Mouse (Mus musculus) splenic B cell, adult 2 months (primary cell): ENCODE data around the gene Gm21988.

Experiments used
- DNase-seq: peaks from one replicate; pipeline ENCODE4 v3.0.0-alpha.2; 2011; ENCODE audit warnings: low read depth, low spot score
- H3K27me3 ChIP-seq: 2 replicates; pipeline ENCODE4 v1.6.1; 2012; ENCODE audit warnings: mild to moderate bottlenecking, low read length, moderate library complexity, mixed read lengths; ENCODE audit not compliant: control insufficient read depth, poor library complexity, insufficient read depth, severe bottlenecking
- H3K36me3 ChIP-seq: 2 replicates; pipeline ENCODE4 v1.6.1; 2012; ENCODE audit warnings: mild to moderate bottlenecking, low read length, moderate library complexity, mixed read lengths; ENCODE audit not compliant: control insufficient read depth, poor library complexity, insufficient read depth, severe bottlenecking

Gm21988 gene

DNA sequence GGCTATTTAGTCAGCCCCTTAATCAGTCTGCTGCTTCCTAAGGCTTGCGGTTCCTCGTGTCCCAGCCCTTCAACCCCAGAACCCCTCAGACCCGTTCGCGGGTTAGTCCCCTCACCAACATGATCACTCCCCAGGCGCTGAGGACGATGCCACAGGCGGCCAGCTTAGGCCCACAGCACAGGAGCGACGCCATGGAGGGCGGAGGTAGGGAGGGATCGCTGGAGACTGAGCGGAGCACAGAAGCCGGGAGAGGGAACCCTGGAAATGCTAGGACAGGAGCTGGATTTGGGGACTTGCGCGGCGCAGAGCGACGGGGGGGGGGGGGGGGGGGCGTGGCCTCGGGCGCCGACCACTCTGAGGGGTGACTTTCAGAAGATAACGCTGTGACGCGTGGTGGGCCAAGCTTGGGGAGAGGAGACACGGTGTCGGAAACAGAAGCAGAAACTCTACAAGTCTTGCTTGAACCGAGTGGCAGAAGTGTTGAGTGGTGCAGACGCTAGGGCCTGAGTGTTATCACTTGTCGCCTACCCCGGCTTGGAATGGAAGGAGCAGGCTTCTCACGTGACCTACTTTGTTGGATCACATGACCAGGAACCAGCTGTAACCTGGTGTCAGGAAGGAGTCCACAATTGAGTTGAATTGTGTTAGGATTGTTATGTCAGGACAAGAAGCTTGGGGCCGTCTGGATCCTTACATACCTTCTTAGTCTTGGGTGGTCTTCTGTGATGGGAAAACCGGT lies at the start of gene Gm21988, which contains the start of gene Rnasek:
Gene Gm21988 (minus strand): TSS at position 290 of the 739 bp plus-strand sequence.
Gene Rnasek (minus strand): TSS at position 302 of the 739 bp plus-strand sequence.
- DNase-seq = peak; percentile 88
- peaks cover 2% of the 10 kb centered on the region; the same call in 1 of the 2 replicates for H3K36me3 ChIP-seq
- H3K27me3 ChIP-seq = no peaks in the 10 kb centered on the region

DNA sequence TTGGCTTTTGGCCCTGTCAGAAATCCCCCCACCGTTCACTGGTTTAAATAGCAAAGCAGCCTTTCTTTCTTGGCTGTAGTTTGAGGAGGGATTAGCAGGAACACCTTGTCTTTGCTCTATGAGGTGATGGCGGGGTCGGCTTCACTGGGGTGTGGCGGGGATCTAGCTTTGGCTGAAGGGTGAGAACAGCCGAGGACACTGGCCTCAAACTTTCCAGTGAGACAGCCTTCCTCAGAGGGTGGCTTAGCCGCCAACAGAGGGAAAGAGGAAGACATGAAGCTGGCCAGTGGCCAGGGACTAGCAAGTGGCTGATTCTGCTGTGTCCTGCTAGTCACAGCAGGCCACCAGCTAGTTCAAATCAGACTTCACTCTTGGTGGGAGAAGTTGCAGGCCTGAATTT lies 49.6 kb upstream of the Gm21988 start:
- Histone ChIP-seq H3K36me3 (no peaks in the 10 kb centered on the region), H3K27me3 (no peaks in the 10 kb centered on the region)
- DNase-seq = no peak

DNA sequence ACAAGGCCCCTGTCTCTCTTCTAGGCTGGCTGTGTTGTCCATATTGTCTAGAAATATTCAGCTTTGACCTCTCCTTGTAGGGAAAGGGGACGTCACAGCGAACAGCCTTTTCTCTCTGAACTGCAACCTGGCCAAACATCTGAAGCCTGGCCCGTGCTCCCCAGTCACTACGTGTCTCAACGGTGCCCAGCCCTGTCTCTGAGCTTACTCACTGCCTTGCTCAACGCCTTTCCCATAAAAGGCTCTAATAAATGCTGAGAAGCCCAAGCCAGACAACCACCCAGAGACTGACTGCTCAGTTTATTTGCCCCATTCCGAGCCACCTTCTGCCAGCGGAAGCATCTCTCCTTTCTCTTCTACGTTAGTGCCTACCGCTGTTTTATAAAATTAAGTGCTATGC lies 48.5 kb upstream of the Gm21988 start:
- no peaks in the 10 kb centered on the region; the same call in 1 of the 2 replicates for H3K27me3 ChIP-seq
- no peak for DNase-seq
- no peaks in the 10 kb centered on the region for H3K36me3 ChIP-seq

GRCm38 (mm10) chr11:70285686-70286085 lies 46.1 kb upstream of the Gm21988 start:
- DNase-seq = no peak
- no peaks in the 10 kb centered on the region; the same call in 1 of the 2 replicates for H3K27me3 ChIP-seq
- no peaks in the 10 kb centered on the region; the same call in 1 of the 2 replicates for H3K36me3 ChIP-seq

DNA sequence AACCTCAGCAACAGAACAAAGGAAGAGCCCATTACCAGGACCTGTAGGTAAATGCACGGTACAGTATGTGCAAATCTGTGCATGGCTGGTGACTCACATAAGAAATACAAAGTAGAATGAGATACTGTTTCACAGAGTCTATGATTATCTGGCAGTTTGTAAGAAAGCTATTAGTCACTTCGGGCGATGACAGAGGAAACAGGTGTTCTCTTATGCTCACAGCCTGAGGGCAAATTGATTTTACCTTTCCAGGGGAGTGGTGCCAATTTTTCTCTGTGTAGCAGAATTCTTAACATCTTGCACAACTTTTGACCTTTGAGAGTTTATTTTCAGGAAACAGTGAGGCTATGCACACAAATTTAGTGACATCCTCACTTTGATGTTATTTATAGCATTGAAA lies 45.1 kb upstream of the Gm21988 start:
- no peaks in the 10 kb centered on the region; the same call in 1 of the 2 replicates for H3K27me3 ChIP-seq
- no peak for DNase-seq

DNA sequence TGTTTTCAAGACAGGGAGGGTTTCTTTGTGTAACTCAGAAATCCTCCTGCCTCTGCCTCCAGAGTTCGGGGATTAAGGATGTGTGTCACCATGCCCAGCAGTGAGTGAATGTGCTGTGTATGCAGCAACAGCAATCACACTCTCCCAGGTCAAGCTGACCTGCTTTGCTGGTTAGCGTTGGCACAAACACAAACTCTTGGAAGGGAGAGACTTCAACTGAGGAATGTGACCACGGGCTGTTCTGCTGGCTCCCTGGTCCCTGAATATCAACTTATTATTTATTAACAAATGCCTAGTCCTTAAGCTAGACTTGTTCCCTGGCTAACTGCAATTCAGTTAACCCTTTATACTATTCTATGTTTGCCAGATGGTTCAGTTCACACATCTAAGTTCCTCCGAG lies 44.0 kb upstream of the Gm21988 start:
- no peaks in the 10 kb centered on the region; the same call in 1 of the 2 replicates for H3K27me3 ChIP-seq
- H3K36me3 ChIP-seq = no peaks in the 10 kb centered on the region; the same call in 1 of the 2 replicates
- no peak for DNase-seq

More for the DNA sequence above, 45.1 kb upstream of the Gm21988 start:
- no peaks in the 10 kb centered on the region; the same call in 1 of the 2 replicates for H3K36me3 ChIP-seq

DNA sequence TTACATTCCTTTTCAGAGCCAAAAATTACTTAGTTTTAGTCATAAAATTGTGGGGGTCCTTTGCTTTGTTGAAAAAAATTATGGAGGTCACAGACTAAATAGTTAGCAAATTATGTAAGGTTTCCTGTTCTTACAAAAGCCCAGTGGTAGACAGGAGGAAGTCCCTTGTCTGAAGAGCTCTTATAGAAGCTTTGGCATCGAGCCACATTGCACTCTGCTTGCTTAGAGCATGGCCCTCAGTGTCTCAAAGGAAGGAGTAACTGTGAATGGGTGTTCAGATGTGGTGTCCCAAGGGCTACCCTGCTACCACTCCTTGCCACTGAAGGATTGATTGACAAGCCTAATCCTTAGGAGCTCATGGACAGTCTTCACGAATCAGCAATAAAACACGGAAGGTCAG lies 40.8 kb upstream of the Gm21988 start:
- DNase-seq = no peak
- H3K36me3 ChIP-seq = no peaks in the 10 kb centered on the region; the same call in 1 of the 2 replicates
- H3K27me3 ChIP-seq = no peaks in the 10 kb centered on the region; the same call in 1 of the 2 replicates

DNA sequence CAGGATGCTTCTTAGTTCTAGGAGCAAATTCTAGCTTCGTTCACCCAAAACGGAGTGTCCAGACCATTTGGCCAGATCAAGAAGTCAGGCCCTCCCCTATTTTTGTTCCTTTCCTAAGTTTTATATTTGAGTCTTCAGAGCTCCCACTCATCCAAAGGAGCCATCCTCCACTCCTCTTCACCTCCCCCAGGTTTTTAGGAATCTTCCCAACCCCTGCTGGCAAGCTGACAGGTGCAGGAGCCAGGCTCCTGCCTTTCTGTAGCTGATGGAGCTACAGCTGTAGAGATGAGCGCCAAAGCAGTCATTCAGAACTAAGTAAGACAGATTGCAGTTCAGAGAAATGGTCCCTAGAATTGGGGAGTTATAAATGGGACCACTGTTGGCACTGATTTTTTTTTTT lies 39.3 kb upstream of the Gm21988 start:
- DNase-seq = no peak
- Histone ChIP-seq H3K36me3 (no peaks in the 10 kb centered on the region; the same call in 1 of the 2 replicates), H3K27me3 (no peaks in the 10 kb centered on the region; the same call in 1 of the 2 replicates)

GRCm38 (mm10) chr11:70271641-70272040 lies 32.0 kb upstream of the Gm21988 start:
- Histone ChIP-seq H3K36me3 (no peaks in the 10 kb centered on the region), H3K27me3 (no peaks in the 10 kb centered on the region)
- no peak for DNase-seq

DNA sequence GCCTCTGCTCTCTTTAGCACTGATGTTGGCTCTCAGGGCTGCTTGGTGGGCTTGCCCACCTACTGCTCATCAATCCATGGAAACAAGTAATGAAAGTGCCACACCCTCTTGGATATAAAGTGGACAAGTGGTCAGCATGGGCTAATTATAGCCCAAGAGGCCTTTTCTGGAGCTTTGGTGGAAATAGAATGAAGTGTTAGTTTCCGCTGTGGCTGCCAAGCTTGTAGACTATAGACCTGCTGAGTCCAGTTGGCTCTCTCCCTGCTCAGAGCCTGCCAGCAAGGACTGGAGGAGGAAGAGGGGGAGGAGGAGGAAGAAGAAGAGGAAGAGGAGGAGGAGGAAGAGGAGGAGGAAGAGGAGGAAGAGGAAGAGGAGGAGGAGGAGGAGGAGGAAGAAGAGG lies 26.8 kb upstream of the Gm21988 start:
- no peak for DNase-seq
- no peaks in the 10 kb centered on the region for H3K27me3 ChIP-seq
- H3K36me3 ChIP-seq = no peaks in the 10 kb centered on the region

DNA sequence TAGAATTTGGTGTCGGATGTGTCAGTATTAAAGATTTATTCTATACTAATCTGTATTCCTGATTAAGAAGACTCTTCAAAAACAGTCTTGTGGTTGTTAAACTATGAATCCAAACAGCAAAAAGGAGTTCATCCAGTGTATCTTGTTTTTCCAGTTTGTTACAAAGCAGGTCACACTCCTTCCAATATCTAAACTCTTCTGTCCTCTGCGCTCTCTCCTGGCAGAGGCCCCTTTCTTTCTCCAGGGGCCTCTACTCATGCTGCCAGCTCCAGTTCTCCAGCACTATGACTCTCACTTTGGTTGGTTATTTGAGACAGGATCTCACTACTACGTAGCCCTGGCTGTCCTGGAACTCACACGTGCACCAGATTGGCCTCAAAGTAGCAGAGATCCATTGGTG lies 26.2 kb upstream of the Gm21988 start:
- no peaks in the 10 kb centered on the region for H3K36me3 ChIP-seq
- DNase-seq = no peak
- no peaks in the 10 kb centered on the region for H3K27me3 ChIP-seq

- H3K27me3 ChIP-seq = no peaks in the 10 kb centered on the region
- no peaks in the 10 kb centered on the region for H3K36me3 ChIP-seq
- DNase-seq = no peak
These were observed 25.6 kb upstream of the Gm21988 start for GRCm38 (mm10) chr11:70265252-70265651.

- Histone ChIP-seq H3K27me3 (peaks cover 2% of the 10 kb centered on the region; the same call in 1 of the 2 replicates), H3K36me3 (no peaks in the 10 kb centered on the region)
- no peak for DNase-seq
These were observed 19.4 kb upstream of the Gm21988 start for GRCm38 (mm10) chr11:70259035-70259434.

DNA sequence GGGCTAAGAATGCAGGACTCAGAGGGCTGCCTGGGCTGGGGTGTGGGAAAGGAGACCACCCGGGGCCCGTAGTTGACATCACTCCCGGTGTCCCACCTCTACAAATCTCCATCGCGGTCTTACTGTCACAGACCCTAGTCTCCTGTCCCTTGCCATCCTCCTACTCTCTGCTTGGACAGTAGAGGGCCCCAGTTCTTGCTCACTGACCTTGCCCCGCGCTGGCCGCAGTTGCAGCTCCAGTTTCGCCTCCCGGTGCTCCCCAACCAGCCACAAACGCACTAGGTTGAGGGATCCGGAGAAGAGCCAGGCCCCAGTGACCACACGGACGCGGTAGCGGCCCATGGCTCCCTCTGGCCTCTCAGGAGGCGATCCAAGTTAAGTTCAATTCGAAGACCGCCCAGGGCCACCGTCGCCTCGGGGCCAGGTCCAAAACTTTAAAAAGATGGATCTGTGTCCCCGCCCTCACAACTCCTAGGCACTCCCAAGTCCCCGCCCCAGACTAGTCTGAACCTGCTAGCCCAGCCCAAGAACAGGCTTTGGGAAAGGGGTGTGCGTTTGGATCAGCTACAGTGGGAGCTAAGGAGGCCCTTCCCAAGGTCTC lies 15.4 kb upstream of the Gm21988 start, which contains the start of gene Alox12:
Gene Alox12 (minus strand): TSS at position 423 of the 601 bp plus-strand sequence.
- H3K27me3 ChIP-seq = peaks cover 2% of the 10 kb centered on the region; the same call in 1 of the 2 replicates
- no peaks in the 10 kb centered on the region for H3K36me3 ChIP-seq
- DNase-seq = peak; percentile 20

DNA sequence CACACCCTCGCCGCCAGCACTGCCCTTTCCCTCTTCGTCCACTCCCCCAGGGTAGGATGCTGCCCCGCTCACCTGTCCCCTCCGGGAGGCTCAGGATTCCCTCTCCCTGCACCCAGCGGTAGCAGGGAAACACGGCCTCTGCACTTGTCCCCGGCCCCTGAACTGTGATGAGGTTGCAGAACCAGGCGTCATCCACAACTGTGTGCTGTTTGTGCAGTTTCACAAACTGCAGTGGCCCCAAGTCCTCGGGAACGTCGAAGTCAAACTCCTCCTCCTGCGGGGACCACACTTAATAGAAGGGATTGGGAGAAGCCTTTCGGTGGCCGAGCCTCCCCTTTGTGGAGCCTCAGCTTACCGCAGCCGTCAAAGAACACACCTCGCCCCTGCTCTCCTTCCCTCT lies 14.7 kb upstream of the Gm21988 start:
- peaks cover 2% of the 10 kb centered on the region; the same call in 1 of the 2 replicates for H3K27me3 ChIP-seq
- H3K36me3 ChIP-seq = no peaks in the 10 kb centered on the region
- no peak for DNase-seq
